Mouse (Mus musculus) limb, embryonic 15.5 days (tissue): ENCODE measurements around the gene Sec14l1. TPM values are rescaled to one million over a fixed set of nuclear protein-coding genes. Genes with fewer than 3 reads are reported as not detected.

Source experiments
- ATAC-seq: fragments of 200-750 bp; cut with Nextera tagmentation; 2 replicates; pipeline ENCODE4 v1.8.0; 2017; ENCODE audit warnings: low read depth, moderate TSS enrichment; ENCODE audit not compliant: insufficient number of reproducible peaks, low FRiP score, low TSS enrichment
- H3K27ac ChIP-seq: fragments of 300-500 bp; sonication (generic); 2 replicates; pipeline ENCODE4 v1.5.1; 2015; ENCODE audit warnings: moderate library complexity, mild to moderate bottlenecking, inconsistent platforms
- H3K27me3 ChIP-seq: fragments of 300-500 bp; sonication (generic); 2 replicates; pipeline ENCODE4 v1.6.1; 2015; ENCODE audit warnings: inconsistent platforms
- H3K36me3 ChIP-seq: fragments of 300-500 bp; sonication (generic); 2 replicates; pipeline ENCODE4 v1.6.1; 2015; ENCODE audit warnings: inconsistent platforms
- H3K4me1 ChIP-seq: fragments of 300-500 bp; sonication (generic); 2 replicates; pipeline ENCODE4 v1.6.1; 2015; ENCODE audit warnings: inconsistent platforms
- H3K4me2 ChIP-seq: fragments of 300-500 bp; sonication (generic); 2 replicates; pipeline ENCODE4 v1.6.1; 2015; ENCODE audit warnings: mild to moderate bottlenecking, inconsistent platforms
- H3K4me3 ChIP-seq: fragments of 300-500 bp; sonication (generic); 2 replicates; pipeline ENCODE4 v1.5.1; 2015; ENCODE audit warnings: mild to moderate bottlenecking, inconsistent platforms
- H3K9ac ChIP-seq: fragments of 300-500 bp; sonication (generic); 2 replicates; pipeline ENCODE4 v1.6.1; 2015; ENCODE audit warnings: inconsistent platforms
- H3K9me3 ChIP-seq: fragments of 300-500 bp; sonication (generic); 2 replicates; pipeline ENCODE4 v1.6.1; 2016; ENCODE audit warnings: inconsistent platforms
- WGBS: fragments of 180-500 bp; shearing (Covaris S2); methylation state at CpG from one replicate; pipeline ENCODE4 v1.1.7; 2015; 5-methylcytosine and 5-hydroxymethylcytosine counted together
- polyA plus RNA-seq: library from polyadenylated mRNA; unstranded; fragments of >200 nt; fragmentation: Nextera tagmentation; extraction: Ambion mirVana; gene quantifications from 2 replicates; pipeline ENCODE4 v1.2.1, GENCODE M21; 2015

The Sec14l1 gene
- polyA plus RNA-seq, 1 experiment from 2014 or later, result 59.2 TPM

DNA sequence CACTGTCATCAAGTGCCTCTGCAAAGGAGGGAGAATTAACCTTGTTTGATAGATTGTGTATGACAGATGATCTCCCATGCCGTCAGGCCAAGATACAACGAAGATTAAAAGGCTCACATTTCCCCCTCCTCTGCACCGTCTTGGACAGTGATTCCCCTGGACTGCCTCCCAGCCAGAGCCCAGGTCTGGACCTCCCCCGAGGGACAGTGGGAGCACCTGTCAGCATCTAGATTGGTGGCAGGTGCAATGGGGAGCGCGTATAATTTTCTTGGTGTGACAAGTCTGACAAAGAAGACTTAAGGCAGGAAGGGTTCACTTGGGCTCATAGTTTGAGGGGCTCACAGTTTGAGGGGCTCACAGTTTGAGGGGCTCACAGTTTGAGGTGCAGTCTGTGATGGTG lies 48.8 kb downstream of the Sec14l1 start:
- H3K27me3 ChIP-seq, result no peaks in the 10 kb centered on the region
- ATAC-seq, result no peak
- no peak overlapping the region for H3K27ac ChIP-seq
- 80% methylated on average over 6 of the region's 6 CpGs for WGBS
- no peaks in the 10 kb centered on the region for H3K9me3 ChIP-seq
- no peak overlapping the region for H3K4me3 ChIP-seq
- H3K4me1 ChIP-seq, result peaks cover 20% of the 10 kb centered on the region
- no peak overlapping the region for H3K4me2 ChIP-seq
- peaks cover 18% of the 10 kb centered on the region for H3K36me3 ChIP-seq
- H3K9ac ChIP-seq, result peak overlapping the region; percentile 8; the same call in 1 of the 2 replicates

GRCm38 (mm10) chr11:117168278-117169087 lies 53.5 kb downstream of the Sec14l1 start:
- H3K27ac ChIP-seq, result peak overlapping the region; percentile 47; the same call in 1 of the 2 replicates
- no peak for ATAC-seq
- no peaks in the 10 kb centered on the region for H3K36me3 ChIP-seq
- 63% methylated on average over 20 of the region's 20 CpGs for WGBS
- H3K9ac ChIP-seq, result no peak overlapping the region
- no peak overlapping the region for H3K4me2 ChIP-seq
- H3K27me3 ChIP-seq, result no peaks in the 10 kb centered on the region
- H3K9me3 ChIP-seq, result no peaks in the 10 kb centered on the region
- H3K4me3 ChIP-seq, result no peak overlapping the region
- H3K4me1 ChIP-seq, result peaks cover 16% of the 10 kb centered on the region; the same call in 1 of the 2 replicates

GRCm38 (mm10) chr11:117169088-117169635 lies 54.2 kb downstream of the Sec14l1 start:
- H3K27ac ChIP-seq, result peak overlapping the region; percentile 47; the same call in 1 of the 2 replicates
- H3K9ac ChIP-seq, result no peak overlapping the region
- 85% methylated on average over 11 of the region's 11 CpGs for whole genome bisulfite sequencing
- peaks cover 23% of the 10 kb centered on the region; the same call in 1 of the 2 replicates for H3K4me1 ChIP-seq
- no peak for ATAC-seq
- H3K4me2 ChIP-seq, result no peak overlapping the region
- H3K4me3 ChIP-seq, result no peak overlapping the region
- no peaks in the 10 kb centered on the region for H3K27me3 ChIP-seq
- H3K9me3 ChIP-seq, result no peaks in the 10 kb centered on the region
- no peaks in the 10 kb centered on the region for H3K36me3 ChIP-seq

DNA sequence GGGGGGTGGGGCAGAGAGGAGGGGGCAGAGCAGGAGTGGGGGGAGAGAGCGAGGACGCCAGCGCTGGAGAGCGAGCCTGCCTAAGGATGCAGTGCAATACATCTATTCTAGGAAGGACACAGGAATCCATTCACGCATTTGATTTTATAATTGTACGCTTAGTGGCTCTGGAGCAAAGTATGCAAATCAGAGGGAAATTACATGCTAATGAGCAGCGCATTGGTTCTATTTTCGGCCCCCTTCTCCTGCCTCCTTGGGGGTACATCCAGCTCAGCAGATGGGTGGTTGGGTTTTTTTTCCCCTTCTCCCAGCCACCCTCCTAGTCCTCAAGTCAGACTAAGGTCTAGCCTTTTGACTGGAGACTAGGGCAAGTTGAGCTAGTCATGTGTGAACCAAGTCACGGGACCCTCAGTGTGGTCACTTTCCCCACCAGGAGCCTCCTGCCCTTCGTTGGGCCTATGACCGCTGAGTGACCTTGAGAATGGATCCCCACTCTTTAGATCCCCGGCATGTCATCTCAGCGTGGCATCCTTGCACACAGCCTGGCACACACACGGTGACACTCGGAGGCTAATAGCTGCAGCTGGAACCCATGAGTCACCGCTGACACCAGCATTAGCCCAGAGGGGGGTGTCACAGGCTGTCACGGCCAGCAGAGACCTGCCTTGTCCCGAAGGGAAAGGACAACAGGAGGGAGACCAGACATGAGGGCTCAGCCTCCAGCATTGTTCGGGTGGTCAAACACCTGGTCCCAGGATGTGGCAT lies 55.0 kb downstream of the Sec14l1 start:
- Histone ChIP-seq H3K27me3 (no peaks in the 10 kb centered on the region), H3K9ac (no peak overlapping the region), H3K36me3 (no peaks in the 10 kb centered on the region), H3K4me3 (no peak overlapping the region), H3K4me2 (no peak overlapping the region), H3K9me3 (no peaks in the 10 kb centered on the region), H3K27ac (no peak overlapping the region), H3K4me1 (peaks cover 31% of the 10 kb centered on the region)
- ATAC-seq, result no peak
- 92% methylated on average over 19 of the region's 19 CpGs for WGBS

DNA sequence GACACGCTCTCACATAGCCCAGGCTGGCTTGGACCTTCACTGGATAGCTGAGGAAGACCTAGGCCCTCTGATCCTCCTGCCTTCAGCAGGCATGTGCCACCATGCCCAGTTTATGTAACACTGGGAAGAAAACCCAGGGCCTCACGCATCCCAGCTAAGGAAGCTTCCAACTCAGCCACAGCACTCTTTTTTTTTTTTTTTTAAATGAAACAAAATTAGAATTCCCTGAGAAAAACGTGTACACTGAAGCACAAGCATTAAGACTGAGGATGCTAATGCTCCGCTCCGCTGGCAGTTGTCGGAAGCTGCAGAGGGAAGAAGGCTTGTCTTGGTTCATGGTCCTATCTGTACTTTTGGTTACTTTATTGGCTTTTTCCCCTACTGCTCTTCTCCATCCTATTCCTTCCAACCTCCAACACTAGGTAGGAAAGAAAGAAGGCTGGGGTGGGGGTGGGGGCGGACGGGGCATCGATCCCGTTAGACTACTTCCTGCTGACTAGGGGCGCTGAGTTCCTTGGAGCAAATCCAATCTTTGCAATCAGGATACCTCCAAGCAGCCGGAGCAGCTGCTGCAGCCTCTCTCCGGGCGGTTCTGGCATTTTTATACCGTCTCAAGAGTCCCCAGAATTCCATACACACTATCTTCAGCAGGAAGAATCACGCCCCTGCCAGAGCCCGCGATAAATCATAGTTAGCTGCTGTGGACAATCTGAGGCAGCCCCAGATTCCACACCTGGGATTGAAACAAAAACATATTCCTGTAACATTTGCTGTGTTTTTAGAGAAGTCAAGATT lies 59.3 kb downstream of the Sec14l1 start:
- peak overlapping the region; percentile 89 for H3K27ac ChIP-seq
- no peaks in the 10 kb centered on the region for H3K27me3 ChIP-seq
- peak overlapping the region; percentile 36 for H3K4me3 ChIP-seq
- H3K4me2 ChIP-seq, result peak overlapping the region; percentile 49
- H3K36me3 ChIP-seq, result no peaks in the 10 kb centered on the region
- H3K4me1 ChIP-seq, result peaks cover 31% of the 10 kb centered on the region
- peak overlapping the region; percentile 31 for H3K9ac ChIP-seq
- ATAC-seq, result no peak
- 21% methylated on average over 18 of the region's 18 CpGs for WGBS
- no peaks in the 10 kb centered on the region for H3K9me3 ChIP-seq

GRCm38 (mm10) chr11:117174924-117175323 lies 60.0 kb downstream of the Sec14l1 start:
- no peaks in the 10 kb centered on the region for H3K9me3 ChIP-seq
- H3K36me3 ChIP-seq, result no peaks in the 10 kb centered on the region
- peak overlapping the region; percentile 89 for H3K27ac ChIP-seq
- peaks cover 31% of the 10 kb centered on the region for H3K4me1 ChIP-seq
- H3K27me3 ChIP-seq, result no peaks in the 10 kb centered on the region
- H3K4me2 ChIP-seq, result peak overlapping the region; percentile 49
- WGBS, result 18% methylated on average over 15 of the region's 15 CpGs
- peak overlapping the region; percentile 36 for H3K4me3 ChIP-seq
- ATAC-seq, result no peak
- H3K9ac ChIP-seq, result peak overlapping the region; percentile 31

DNA sequence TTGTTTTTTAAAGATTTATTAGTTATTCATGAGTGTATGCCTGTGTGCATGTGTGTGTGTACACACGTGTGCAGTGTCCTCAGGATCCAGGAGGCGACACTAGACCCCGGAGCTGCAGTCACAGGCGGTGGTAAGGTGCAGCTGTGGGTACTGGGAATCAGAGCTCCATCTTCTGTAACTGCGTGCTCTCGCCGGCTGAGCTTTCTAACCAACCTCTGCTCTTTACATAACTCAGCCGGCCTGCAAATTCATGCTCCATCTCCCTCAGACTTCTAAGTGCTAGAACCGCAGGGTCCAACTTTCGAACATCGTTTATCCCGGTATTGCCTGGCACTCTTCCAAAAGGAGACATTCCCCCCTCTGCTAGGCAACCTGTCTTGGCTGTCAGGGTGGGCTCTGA lies 60.5 kb downstream of the Sec14l1 start:
- no peaks in the 10 kb centered on the region for H3K9me3 ChIP-seq
- H3K9ac ChIP-seq, result no peak overlapping the region
- WGBS, result 55% methylated on average over 12 of the region's 12 CpGs
- peaks cover 31% of the 10 kb centered on the region for H3K4me1 ChIP-seq
- no peaks in the 10 kb centered on the region for H3K36me3 ChIP-seq
- no peaks in the 10 kb centered on the region for H3K27me3 ChIP-seq
- H3K4me3 ChIP-seq, result peak overlapping the region; percentile 36; the same call in 1 of the 2 replicates
- ATAC-seq, result no peak
- peak overlapping the region; percentile 49 for H3K4me2 ChIP-seq
- H3K27ac ChIP-seq, result peak overlapping the region; percentile 89

DNA sequence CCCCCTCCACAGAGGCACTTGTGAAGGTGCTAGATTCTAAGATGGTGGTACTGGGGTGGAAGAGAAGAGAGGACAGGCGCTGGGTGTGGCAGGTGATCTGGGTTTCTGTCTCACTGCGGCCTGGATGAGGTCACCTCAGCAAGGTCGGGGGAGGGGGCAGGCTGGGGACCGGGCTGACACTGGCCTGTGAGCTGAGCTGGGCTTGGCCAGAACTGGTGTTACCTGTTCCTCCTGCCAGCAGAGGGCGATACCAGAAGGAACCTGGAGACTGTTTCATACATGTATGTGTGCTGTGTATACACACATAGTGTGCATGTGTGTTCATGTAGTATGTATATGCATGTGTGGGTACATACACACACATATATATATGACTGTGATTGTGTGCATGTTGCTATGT lies 61.3 kb downstream of the Sec14l1 start:
- Histone ChIP-seq H3K9ac (no peak overlapping the region), H3K36me3 (no peaks in the 10 kb centered on the region), H3K27me3 (no peaks in the 10 kb centered on the region), H3K4me1 (peaks cover 31% of the 10 kb centered on the region), H3K9me3 (no peaks in the 10 kb centered on the region), H3K27ac (0 out of 2 replicates have a peak overlapping the region, but pooled peaks have one; percentile 89), H3K4me2 (no peak overlapping the region), H3K4me3 (no peak overlapping the region)
- no peak for ATAC-seq
- 39% methylated on average over 5 of the region's 5 CpGs for WGBS

DNA sequence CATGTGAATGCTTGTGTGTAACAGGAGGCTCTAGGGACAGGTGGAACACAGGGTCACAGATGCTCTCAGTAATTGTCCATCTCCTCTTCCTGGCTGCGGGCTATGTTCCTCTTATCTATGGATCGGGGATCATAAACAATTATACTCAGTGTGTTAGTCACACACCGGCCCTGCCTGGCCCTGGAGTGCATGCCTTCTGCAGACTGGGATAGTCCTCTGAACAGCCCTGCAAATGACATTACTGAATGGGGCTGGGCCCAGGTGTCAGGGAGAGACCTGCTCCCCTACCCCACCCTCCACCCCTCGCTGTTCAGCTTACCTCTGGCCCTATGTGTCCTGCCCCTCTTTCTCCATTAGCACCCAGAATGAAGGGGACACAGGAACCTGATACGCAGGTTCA lies 61.9 kb downstream of the Sec14l1 start:
- H3K9me3 ChIP-seq, result no peaks in the 10 kb centered on the region
- H3K27ac ChIP-seq, result no peak overlapping the region
- H3K27me3 ChIP-seq, result no peaks in the 10 kb centered on the region
- 74% methylated on average over 5 of the region's 5 CpGs for WGBS
- no peak overlapping the region for H3K4me3 ChIP-seq
- H3K4me2 ChIP-seq, result no peak overlapping the region
- no peak overlapping the region for H3K9ac ChIP-seq
- H3K4me1 ChIP-seq, result peaks cover 31% of the 10 kb centered on the region
- no peak for ATAC-seq
- H3K36me3 ChIP-seq, result no peaks in the 10 kb centered on the region

GRCm38 (mm10) chr11:117177303-117177979 lies 62.5 kb downstream of the Sec14l1 start:
- Histone ChIP-seq H3K27me3 (no peaks in the 10 kb centered on the region), H3K4me1 (peaks cover 31% of the 10 kb centered on the region), H3K4me2 (no peak overlapping the region), H3K9me3 (no peaks in the 10 kb centered on the region), H3K4me3 (no peak overlapping the region), H3K9ac (no peak overlapping the region), H3K27ac (no peak overlapping the region), H3K36me3 (no peaks in the 10 kb centered on the region)
- WGBS, result 55% methylated on average over 8 of the region's 11 CpGs
- no peak for ATAC-seq

- no peak for ATAC-seq
- Histone ChIP-seq H3K4me2 (no peak overlapping the region), H3K27ac (no peak overlapping the region), H3K4me1 (peaks cover 19% of the 10 kb centered on the region), H3K9ac (no peak overlapping the region), H3K36me3 (no peaks in the 10 kb centered on the region), H3K4me3 (no peak overlapping the region), H3K9me3 (no peaks in the 10 kb centered on the region), H3K27me3 (no peaks in the 10 kb centered on the region)
- 78% methylated on average over 5 of the region's 5 CpGs for WGBS
Measured at GRCm38 (mm10) chr11:117179902-117180301, 64.9 kb downstream of the Sec14l1 start.
